Mouse (Mus musculus): Measurements from ENCODE around the gene Cnppd1.

Gene Cnppd1

GRCm38 (mm10) chr1:75142301-75143261 is at the start of gene Cnppd1, which contains the start of gene Retreg2:
Gene Cnppd1 (minus strand): TSS chr1:75142711.
Gene Retreg2 (plus strand): TSS chr1:75142778.
- DNase-seq = peak; percentile 96

GRCm38 (mm10) chr1:75191622-75192402 is 49.3 kb upstream of the Cnppd1 start, which contains the start of the genes Ankzf1 and Atg9a:
Gene Ankzf1 (plus strand): TSS chr1:75192151.
Gene Atg9a (minus strand): TSS chr1:75192196.
- peak; percentile 93 for DNase-seq

- DNase-seq = no peak
Observed at GRCm38 (mm10) chr1:75191258-75191621, 48.7 kb upstream of the Cnppd1 start.

- no peak for DNase-seq
Observed at GRCm38 (mm10) chr1:75190577-75190976, 48.1 kb upstream of the Cnppd1 start.

- no peak for DNase-seq
Observed at GRCm38 (mm10) chr1:75187914-75188483, 45.5 kb upstream of the Cnppd1 start.

- DNase-seq = no peak
Observed at GRCm38 (mm10) chr1:75187126-75187525, 44.6 kb upstream of the Cnppd1 start.

GRCm38 (mm10) chr1:75185495-75185894 is 43.0 kb upstream of the Cnppd1 start:
- DNase-seq = no peak

- DNase-seq = no peak
Observed at GRCm38 (mm10) chr1:75182160-75182559, 39.6 kb upstream of the Cnppd1 start.

- DNase-seq = no peak
Observed at GRCm38 (mm10) chr1:75181377-75181870, 38.9 kb upstream of the Cnppd1 start.

GRCm38 (mm10) chr1:75180741-75181140 is 38.2 kb upstream of the Cnppd1 start:
- no peak for DNase-seq

- DNase-seq = peak; percentile 78
Observed at GRCm38 (mm10) chr1:75180105-75180590, 37.6 kb upstream of the Cnppd1 start, which contains the start of gene Abcb6. Gene Abcb6 (minus strand): TSS chr1:75180392.

GRCm38 (mm10) chr1:75179334-75180104 is 37.0 kb upstream of the Cnppd1 start:
- peak; percentile 46 for DNase-seq

GRCm38 (mm10) chr1:75168472-75169464 is 26.3 kb upstream of the Cnppd1 start, which contains the start of gene Zfand2b:
Gene Zfand2b (plus strand): TSS chr1:75168646.
- peak; percentile 98 for DNase-seq

- DNase-seq = no peak
Observed at GRCm38 (mm10) chr1:75168093-75168471, 25.6 kb upstream of the Cnppd1 start.

GRCm38 (mm10) chr1:75160256-75160617 is 17.7 kb upstream of the Cnppd1 start:
- DNase-seq = no peak

- no peak for DNase-seq
Observed at GRCm38 (mm10) chr1:75159540-75160255, 17.2 kb upstream of the Cnppd1 start.

- no peak for DNase-seq
Observed at GRCm38 (mm10) chr1:75158990-75159389, 16.5 kb upstream of the Cnppd1 start.

- no peak for DNase-seq
Observed at GRCm38 (mm10) chr1:75155837-75156236, 13.3 kb upstream of the Cnppd1 start.

- DNase-seq = no peak
Observed at GRCm38 (mm10) chr1:75148727-75149126, 6.2 kb upstream of the Cnppd1 start.

Measured in cerebellum, adult 8-10 months (tissue).